Mouse (Mus musculus): ENCODE results near the gene Gm20388.

DNA sequence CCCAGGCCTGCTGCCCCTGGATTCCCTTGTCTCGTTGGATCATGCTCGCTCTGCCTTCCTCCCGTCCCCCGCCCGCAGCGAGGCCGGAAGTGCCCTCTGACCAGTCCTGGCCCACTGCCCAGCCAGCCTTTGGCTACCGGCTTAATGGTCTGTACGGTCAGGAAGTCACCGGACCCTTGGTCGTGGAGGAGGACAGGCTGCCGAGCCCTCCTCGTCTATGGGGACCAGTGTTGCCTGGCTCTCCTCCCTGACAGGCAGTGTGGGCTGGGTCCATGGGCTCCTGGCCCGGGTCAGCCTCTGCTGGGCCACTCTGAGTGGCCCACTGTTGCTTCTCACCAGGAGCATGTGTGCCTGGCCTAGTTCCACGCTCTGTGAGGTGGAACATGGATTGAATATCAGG, 584.3 kb downstream of the Gm20388 start:
- TF ChIP-seq POLR2A (IDR thresholded peaks at IDR 0.05; ENCODE audit: low read depth, low read length) (no peak), CTCF (conservative IDR thresholded peaks at IDR 0.05; ENCODE audit: insufficient read depth, insufficient read length, low read depth, low read length) (no peak)

All from kidney, adult 2 months (tissue).